In the genomic region with DNA sequence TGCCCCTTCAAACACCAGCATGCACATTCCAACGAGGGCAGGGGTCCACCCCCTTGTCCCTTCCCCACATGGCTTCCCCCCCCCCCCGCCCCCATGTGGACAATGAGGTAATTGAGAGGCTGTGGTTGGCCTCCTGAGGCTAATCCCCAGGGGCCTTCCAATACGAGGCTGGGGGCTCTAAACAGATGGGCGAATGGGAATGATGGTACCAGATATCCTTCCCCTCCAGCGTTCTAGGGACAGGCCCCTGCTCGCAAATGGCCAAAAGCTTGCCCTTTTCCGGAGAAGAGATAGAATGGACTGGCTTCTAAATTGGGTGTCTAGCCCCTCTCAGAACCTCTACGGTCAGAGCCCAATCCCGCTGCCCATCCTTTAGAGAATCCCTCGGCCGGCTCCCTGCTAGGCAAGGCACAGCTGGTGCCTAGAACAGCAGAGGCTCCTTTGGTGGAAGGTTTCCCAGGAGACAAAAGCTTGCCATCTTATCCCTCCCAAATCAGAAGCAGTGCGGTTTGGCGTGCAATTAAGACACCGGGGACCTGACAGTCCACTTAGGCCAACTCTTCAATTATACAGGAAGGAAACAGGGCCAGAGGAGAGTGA, we compare ENCODE assay signal across 8 mouse cellular contexts. TPM values are rescaled to one million over a fixed set of nuclear protein-coding genes. Genes with fewer than 3 reads are reported as not detected.
DNase-seq lines count a peak whose midpoint lies in the region; ATAC-seq and TF ChIP-seq lines count a peak whose summit lies in the region.

No protein-coding gene starts in this region.

- ATAC-seq in limb, embryonic 14.5 days (ENCODE audit: low FRiP score, low read depth): no peak
- ATAC-seq in stomach, embryonic 16.5 days (ENCODE audit: insufficient read depth, low FRiP score): peak; percentile 31; the same call in 1 of the 2 replicates

- peak overlapping the region; percentile 69 for H3K4me3 ChIP-seq in limb, embryonic 14.5 days (replicated peaks; ENCODE audit: low read length)
- H3K4me3 ChIP-seq in stomach, embryonic 16.5 days (replicated peaks; ENCODE audit: low read length): peak overlapping the region; percentile 74

- 3% methylated on average over 11 of the region's 14 CpGs for WGBS in limb, embryonic 14.5 days
- 10% methylated on average over 14 of the region's 14 CpGs for WGBS in stomach, embryonic 16.5 days

- H3K9ac ChIP-seq in limb, embryonic 14.5 days (ENCODE audit: low read depth, low read length, severe bottlenecking): peak overlapping the region; percentile 70
- peak overlapping the region; percentile 78 for H3K9ac ChIP-seq in stomach, embryonic 16.5 days (ENCODE audit: low read length)

- TF ChIP-seq POLR2A in limb, embryonic 14.5 days (IDR thresholded peaks at IDR 0.05; ENCODE audit: borderline replicate concordance, extremely low read depth, insufficient read depth, insufficient read length): no peak

- H3K36me3 ChIP-seq in limb, embryonic 14.5 days (ENCODE audit: control insufficient read depth, insufficient read depth, low read length): no peaks in the 10 kb centered on the region
- no peaks in the 10 kb centered on the region for H3K36me3 ChIP-seq in stomach, embryonic 16.5 days (ENCODE audit: control insufficient read depth, insufficient read depth, low read length)

- H3K27me3 ChIP-seq in limb, embryonic 14.5 days (ENCODE audit: control insufficient read depth, insufficient read depth, low read length): no peaks in the 10 kb centered on the region
- H3K27me3 ChIP-seq in stomach, embryonic 16.5 days (ENCODE audit: control insufficient read depth, insufficient read depth, low read length): no peaks in the 10 kb centered on the region

- H3K9me3 ChIP-seq in limb, embryonic 14.5 days (ENCODE audit: control insufficient read depth, low read length): no peaks in the 10 kb centered on the region
- H3K9me3 ChIP-seq in stomach, embryonic 16.5 days (replicated peaks; ENCODE audit: control insufficient read depth, low read length): no peaks in the 10 kb centered on the region

- H3K4me1 ChIP-seq in limb, embryonic 14.5 days (ENCODE audit: control insufficient read depth, insufficient read depth, low read length): peaks cover 12% of the 10 kb centered on the region
- peaks cover 20% of the 10 kb centered on the region for H3K4me1 ChIP-seq in stomach, embryonic 16.5 days (ENCODE audit: control insufficient read depth, insufficient read depth, low read length)

- H3K27ac ChIP-seq in limb, embryonic 14.5 days (replicated peaks; ENCODE audit: low read depth, low read length): peak overlapping the region; percentile 81; the same call in 1 of the 2 replicates
- H3K27ac ChIP-seq in stomach, embryonic 16.5 days (ENCODE audit: low read length): peak overlapping the region; percentile 85

- peak; percentile 10 to 24 for DNase-seq in cerebellum, postnatal 14 days
- no peak for DNase-seq in cerebellum, adult 11-12 months
- peak; percentile 32 for DNase-seq in right cerebral cortex, postnatal 4 days
- no peak for DNase-seq in right cerebral cortex, adult 18-20 months
- no peak for DNase-seq in limb, embryonic 14.5 days (ENCODE audit: low spot score)
- DNase-seq in gastrocnemius, postnatal 4 days (ENCODE audit: low spot score in 2 of 2): no peak
- DNase-seq in adrenal gland, postnatal 25 days: no peak

- H3K4me2 ChIP-seq in limb, embryonic 14.5 days (replicated peaks; ENCODE audit: low read depth, low read length, severe bottlenecking): peak overlapping the region; percentile 89
- H3K4me2 ChIP-seq in stomach, embryonic 16.5 days (ENCODE audit: low read depth, low read length): peak overlapping the region; percentile 75

RNA-seq across cellular contexts. Expression of a gene that starts 55.1 kb away (rescaled TPM):
- 45.9 and 56.9 TPM in 2 replicates for polyA plus RNA-seq in limb, embryonic 14.5 days (2012; rRNA removed)
- polyA plus RNA-seq in limb, embryonic 14.5 days (2014; fragmentation: Nextera tagmentation; extraction: Ambion mirVana): 47.0 and 49.1 TPM in 2 replicates
- 22.2 and 26.5 TPM in 2 replicates for polyA plus RNA-seq in stomach, embryonic 16.5 days (2015; fragmentation: Nextera tagmentation; extraction: Ambion mirVana)
- 100 to 1,000 TPM; 125 to 128 TPM for total RNA-seq in gastrocnemius, postnatal 4 days (2021)
- 24.3 and 27.1 TPM in 2 replicates for total RNA-seq in adrenal gland, postnatal 25 days (2021)

Comparison
In these comparisons a context has a peak if more than half of its experiments do, and no peak if none do; other contexts are left out.
1. DNase-seq: peak in cerebellum, postnatal 14 days (2 of 2) and right cerebral cortex, postnatal 4 days (single experiment); none in cerebellum, adult 11-12 months (single experiment), right cerebral cortex, adult 18-20 months (single experiment), limb, embryonic 14.5 days (single experiment), gastrocnemius, postnatal 4 days (0 of 2) and adrenal gland, postnatal 25 days (single experiment).